In genomic region chr19:42517957-42518619, GRCm38 (mm10) we compare ENCODE assay signal across 8 mouse cellular contexts. TPM values are rescaled to one million over a fixed set of nuclear protein-coding genes. Genes with fewer than 3 reads are reported as not detected.
A peak's percentile ranks its signal among the peaks of the same experiment; 100 is the strongest.
DNase-seq lines count a peak whose midpoint lies in the region; ATAC-seq and TF ChIP-seq lines count a peak whose summit lies in the region.

No protein-coding gene starts in this region.

- 25% methylated on average over 24 of the region's 24 CpGs for WGBS in kidney, adult 2 months
- whole genome bisulfite sequencing in hindbrain, embryonic 14.5 days, result 32% methylated on average over 24 of the region's 24 CpGs
- WGBS in midbrain, embryonic 13.5 days, result 30% methylated on average over 24 of the region's 24 CpGs

- no peak for ATAC-seq in hindbrain, embryonic 14.5 days (ENCODE audit: low FRiP score)
- ATAC-seq in midbrain, embryonic 13.5 days, result no peak; the same call in 1 of the 2 replicates

- TF ChIP-seq CTCF in kidney, adult 2 months (conservative IDR thresholded peaks at IDR 0.05; ENCODE audit: insufficient read depth, insufficient read length, low read depth, low read length), result no peak

- H3K4me1 ChIP-seq in kidney, adult 2 months (ENCODE audit: control insufficient read depth, insufficient read depth, low read length), result peaks cover 7% of the 10 kb centered on the region
- H3K4me1 ChIP-seq in hindbrain, embryonic 14.5 days (replicated peaks; ENCODE audit: control insufficient read depth, insufficient read depth, low read length), result peaks cover 8% of the 10 kb centered on the region; the same call in 1 of the 2 replicates
- peaks cover 10% of the 10 kb centered on the region for H3K4me1 ChIP-seq in midbrain, embryonic 13.5 days (replicated peaks)

- H3K27me3 ChIP-seq in kidney, adult 2 months (replicated peaks; ENCODE audit: control insufficient read depth, insufficient read depth, low read length), result no peaks in the 10 kb centered on the region
- no peaks in the 10 kb centered on the region for H3K27me3 ChIP-seq in hindbrain, embryonic 14.5 days (ENCODE audit: control insufficient read depth, insufficient read depth, low read length)
- H3K27me3 ChIP-seq in midbrain, embryonic 13.5 days, result no peaks in the 10 kb centered on the region

- no peaks in the 10 kb centered on the region for H3K36me3 ChIP-seq in kidney, adult 2 months (ENCODE audit: control insufficient read depth, insufficient read depth, low read length)
- no peaks in the 10 kb centered on the region for H3K36me3 ChIP-seq in hindbrain, embryonic 14.5 days (replicated peaks; ENCODE audit: control insufficient read depth, insufficient read depth)
- H3K36me3 ChIP-seq in midbrain, embryonic 13.5 days, result no peaks in the 10 kb centered on the region

- H3K27ac ChIP-seq in kidney, adult 2 months (ENCODE audit: insufficient read depth, low read depth, low read length), result no peak overlapping the region
- peak overlapping the region; percentile 83 for H3K27ac ChIP-seq in hindbrain, embryonic 14.5 days
- H3K27ac ChIP-seq in midbrain, embryonic 13.5 days, result peak overlapping the region; percentile 56; the same call in 1 of the 2 replicates

- H3K9me3 ChIP-seq in hindbrain, embryonic 14.5 days (ENCODE audit: control insufficient read depth, low read length), result no peaks in the 10 kb centered on the region
- H3K9me3 ChIP-seq in midbrain, embryonic 13.5 days, result no peaks in the 10 kb centered on the region

- intact Hi-C loops in left cerebral cortex, postnatal 36 days (cut with DNase I), result loop anchor here (5.0 kb wide), 1 partner anchor 86 kb away; the partner anchor contains the start of gene Crtac1

- DNase-seq in kidney, adult 2 months, result no peak
- DNase-seq in kidney, adult 8-10 months, result no peak
- peak; percentile 45 for DNase-seq in cerebellum, adult 9-11 months
- no peak for DNase-seq in hindbrain, embryonic 14.5 days (ENCODE audit: low spot score)
- DNase-seq in right cerebral cortex, postnatal 4 days, result no peak
- DNase-seq in urinary bladder, postnatal 4 days (ENCODE audit: low spot score in 2 of 2), result no peak
- no peak for DNase-seq in left cerebral cortex, postnatal 36 days (ENCODE audit: low spot score in 2 of 2)

- peak overlapping the region; percentile 85 for H3K9ac ChIP-seq in hindbrain, embryonic 14.5 days
- H3K9ac ChIP-seq in midbrain, embryonic 13.5 days (replicated peaks), result peak overlapping the region; percentile 83

- TF ChIP-seq POLR2A in kidney, adult 2 months (IDR thresholded peaks at IDR 0.05; ENCODE audit: low read depth, low read length), result no peak

- peak overlapping the region; percentile 68 for H3K4me2 ChIP-seq in hindbrain, embryonic 14.5 days (replicated peaks)
- peak overlapping the region; percentile 70 for H3K4me2 ChIP-seq in midbrain, embryonic 13.5 days (replicated peaks)

- peak overlapping the region; percentile 94 for H3K4me3 ChIP-seq in kidney, adult 2 months (ENCODE audit: insufficient read depth, low read depth, low read length)
- H3K4me3 ChIP-seq in hindbrain, embryonic 14.5 days (replicated peaks; ENCODE audit: low read length), result peak overlapping the region; percentile 84
- H3K4me3 ChIP-seq in midbrain, embryonic 13.5 days (replicated peaks), result peak overlapping the region; percentile 81

RNA-seq across cellular contexts. Expression of gene R3hcc1l, which starts 0.5 kb away (rescaled TPM):
- 4.6 and 5.7 TPM in 2 replicates for polyA plus RNA-seq in kidney, adult 2 months (2012; rRNA removed)
- 12.7 and 18.7 TPM in 2 replicates for polyA plus RNA-seq in hindbrain, embryonic 14.5 days (2014; fragmentation: Nextera tagmentation; extraction: Ambion mirVana)
- 14.7 and 15.7 TPM in 2 replicates for polyA plus RNA-seq in midbrain, embryonic 13.5 days (2015; fragmentation: Nextera tagmentation; extraction: Ambion mirVana)
- total RNA-seq in left cerebral cortex, postnatal 36 days (2021), result 10 to 100 TPM; 17.6 to 29.2 TPM
